In genomic region chr11:83382876-83383531, GRCm38 (mm10) we compare ENCODE assay signal across 20 mouse cellular contexts. TPM values are rescaled to one million over a fixed set of nuclear protein-coding genes. Genes with fewer than 3 reads are reported as not detected.
A peak's percentile ranks its signal among the peaks of the same experiment; 100 is the strongest.
DNase-seq lines count a peak whose midpoint lies in the region; ATAC-seq and TF ChIP-seq lines count a peak whose summit lies in the region.
"Had no signal": no experiment of that assay in that cellular context is flagged by ENCODE, and none has a peak within 500 bp of the region (broad histone marks: within the 10 kb centered on the region; RNA-seq: fewer than 3 reads in every experiment).

No protein-coding gene starts in this region.

- H3K4me1 ChIP-seq in hindbrain, embryonic 12.5 days = peaks cover 12% of the 10 kb centered on the region
- H3K4me1 ChIP-seq in hindbrain, embryonic 16.5 days (ENCODE audit: control insufficient read depth, insufficient read depth, low read depth, low read length) = no peaks in the 10 kb centered on the region
- peaks cover 15% of the 10 kb centered on the region for H3K4me1 ChIP-seq in forebrain, embryonic 15.5 days
- peaks cover 17% of the 10 kb centered on the region for H3K4me1 ChIP-seq in olfactory bulb, adult 2 months (ENCODE audit: control insufficient read depth, insufficient read depth, low read length)
- H3K4me1 ChIP-seq: embryonic facial prominence, embryonic 15.5 days had no signal

- no peak for TF ChIP-seq CTCF in olfactory bulb, adult 2 months (IDR thresholded peaks at IDR 0.05; ENCODE audit: insufficient read depth, low read depth, low read length)

- 0 out of 2 replicates have a peak overlapping the region, but pooled peaks have one; percentile 23 for H3K27ac ChIP-seq in hindbrain, embryonic 12.5 days
- H3K27ac ChIP-seq in hindbrain, embryonic 16.5 days (ENCODE audit: low read depth, low read length) = no peak overlapping the region
- peak overlapping the region; percentile 70 for H3K27ac ChIP-seq in forebrain, embryonic 15.5 days (replicated peaks)
- H3K27ac ChIP-seq in olfactory bulb, adult 2 months (ENCODE audit: insufficient read depth, low read depth, low read length) = peak overlapping the region; percentile 86
- H3K27ac ChIP-seq: embryonic facial prominence, embryonic 15.5 days had no signal

- no peak for ATAC-seq in hindbrain, embryonic 12.5 days (ENCODE audit: low FRiP score)
- ATAC-seq in hindbrain, embryonic 16.5 days = no peak
- ATAC-seq in forebrain, embryonic 15.5 days (replicated peaks) = 0 out of 2 replicates have a peak, but pooled peaks have one; percentile 53
- no peak for ATAC-seq in cerebellum, adult (ENCODE audit: insufficient number of reproducible peaks, low FRiP score, low TSS enrichment)
- ATAC-seq: CD4-positive, CD25-positive, alpha-beta regulatory T cell, adult 4 months; inflammation-experienced regulatory T-cells, adult 6 months had no signal

- no peak overlapping the region for H3K4me3 ChIP-seq in hindbrain, embryonic 12.5 days
- no peak overlapping the region for H3K4me3 ChIP-seq in hindbrain, embryonic 16.5 days (ENCODE audit: low read length)
- H3K4me3 ChIP-seq in forebrain, embryonic 15.5 days = no peak overlapping the region
- H3K4me3 ChIP-seq in olfactory bulb, adult 2 months (ENCODE audit: insufficient read depth, low read depth, low read length) = no peak overlapping the region
- H3K4me3 ChIP-seq: embryonic facial prominence, embryonic 15.5 days had no signal

- 43% methylated on average over 9 of the region's 9 CpGs for WGBS in hindbrain, embryonic 12.5 days
- WGBS in hindbrain, embryonic 16.5 days = 36% methylated on average over 9 of the region's 9 CpGs
- 38% methylated on average over 9 of the region's 9 CpGs for WGBS in forebrain, embryonic 15.5 days
- 15% methylated on average over 9 of the region's 9 CpGs for WGBS in olfactory bulb, adult 2 months

- H3K27me3 ChIP-seq in hindbrain, embryonic 12.5 days = no peaks in the 10 kb centered on the region
- H3K27me3 ChIP-seq in hindbrain, embryonic 16.5 days (replicated peaks; ENCODE audit: control insufficient read depth, insufficient read depth, low read length) = no peaks in the 10 kb centered on the region
- no peaks in the 10 kb centered on the region for H3K27me3 ChIP-seq in forebrain, embryonic 15.5 days
- H3K27me3 ChIP-seq: embryonic facial prominence, embryonic 15.5 days had no signal

- H3K36me3 ChIP-seq in hindbrain, embryonic 12.5 days = peaks cover 2% of the 10 kb centered on the region; the same call in 1 of the 2 replicates
- peaks cover 2% of the 10 kb centered on the region for H3K36me3 ChIP-seq in hindbrain, embryonic 16.5 days (ENCODE audit: control insufficient read depth, insufficient read depth, low read length)
- H3K36me3 ChIP-seq in forebrain, embryonic 15.5 days = 0 out of 2 replicates have a peak, but pooled peaks cover 6% of the 10 kb centered on the region

- no peak overlapping the region for H3K9ac ChIP-seq in hindbrain, embryonic 12.5 days
- no peak overlapping the region for H3K9ac ChIP-seq in hindbrain, embryonic 16.5 days (ENCODE audit: low read depth, low read length)
- H3K9ac ChIP-seq in forebrain, embryonic 15.5 days (replicated peaks) = no peak overlapping the region
- H3K9ac ChIP-seq: embryonic facial prominence, embryonic 15.5 days had no signal

- no peak for TF ChIP-seq POLR2A in olfactory bulb, adult 2 months (IDR thresholded peaks at IDR 0.05; ENCODE audit: insufficient read depth, low read depth, low read length)

- peak; percentile 23 for DNase-seq in retina, embryonic 14.5 days (ENCODE audit: low spot score)
- DNase-seq in retina, postnatal 1 day = no peak
- DNase-seq in right cerebral cortex, postnatal 4 days = no peak
- DNase-seq: gastrocnemius, postnatal 14 days; heart, postnatal 14 days; kidney, adult 8-10 months; layer of hippocampus, postnatal 36 days; left cerebral cortex, postnatal 4 days; lung, adult 18-20 months had no signal

- no peak overlapping the region for H3K4me2 ChIP-seq in hindbrain, embryonic 12.5 days (replicated peaks)
- H3K4me2 ChIP-seq in hindbrain, embryonic 16.5 days (ENCODE audit: low read length) = no peak overlapping the region
- H3K4me2 ChIP-seq in forebrain, embryonic 15.5 days (replicated peaks) = no peak overlapping the region
- H3K4me2 ChIP-seq: embryonic facial prominence, embryonic 15.5 days had no signal

- H3K9me3 ChIP-seq in hindbrain, embryonic 12.5 days (replicated peaks) = no peaks in the 10 kb centered on the region
- no peaks in the 10 kb centered on the region for H3K9me3 ChIP-seq in hindbrain, embryonic 16.5 days (ENCODE audit: control insufficient read depth, low read length)
- H3K9me3 ChIP-seq in forebrain, embryonic 15.5 days = no peaks in the 10 kb centered on the region
- H3K9me3 ChIP-seq: embryonic facial prominence, embryonic 15.5 days; G1E had no signal

RNA-seq across cellular contexts. Expression of gene Rasl10b, which starts 25.9 kb away (rescaled TPM):
- 16.8 and 17.7 TPM in 2 replicates for polyA plus RNA-seq in hindbrain, embryonic 12.5 days (2016; fragmentation: Nextera tagmentation; extraction: Ambion mirVana)
- polyA plus RNA-seq in hindbrain, embryonic 16.5 days (2015; fragmentation: Nextera tagmentation; extraction: Ambion mirVana) = 15.1 and 32.7 TPM in 2 replicates
- polyA plus RNA-seq in forebrain, embryonic 15.5 days (2015; fragmentation: Nextera tagmentation; extraction: Ambion mirVana) = 27.2 and 29.6 TPM in 2 replicates
- polyA plus RNA-seq in olfactory bulb, adult 2 months (2012; ENCODE audit: insufficient read depth, insufficient read length, low replicate concordance, missing spikeins) = 96.6 TPM in 1 of 2 replicates, not detected in the other
- polyA plus RNA-seq: CD4-positive, CD25-positive, alpha-beta regulatory T cell, adult 4 months; inflammation-experienced regulatory T-cells, adult 6 months had no signal

RNA-seq across cellular contexts. Expression of gene Gas2l2, which starts 46.3 kb away (rescaled TPM):
- polyA plus RNA-seq in hindbrain, embryonic 12.5 days (2016; fragmentation: Nextera tagmentation; extraction: Ambion mirVana) = 0.59 and 0.76 TPM in 2 replicates
- polyA plus RNA-seq in hindbrain, embryonic 16.5 days (2015; fragmentation: Nextera tagmentation; extraction: Ambion mirVana) = 0.92 and 1.2 TPM in 2 replicates
- polyA plus RNA-seq in forebrain, embryonic 15.5 days (2015; fragmentation: Nextera tagmentation; extraction: Ambion mirVana) = 0.69 and 0.80 TPM in 2 replicates
- polyA plus RNA-seq in olfactory bulb, adult 2 months (2012; ENCODE audit: insufficient read depth, insufficient read length, low replicate concordance, missing spikeins) = not detected in 2 replicates
- polyA plus RNA-seq: CD4-positive, CD25-positive, alpha-beta regulatory T cell, adult 4 months; frontal cortex, adult 2 months; G1E; inflammation-experienced regulatory T-cells, adult 6 months; liver, adult 2 months had no signal

RNA-seq across cellular contexts. Expression of gene 1700020L24Rik, which starts 54.5 kb away (rescaled TPM):
- polyA plus RNA-seq in hindbrain, embryonic 12.5 days (2016; fragmentation: Nextera tagmentation; extraction: Ambion mirVana) = 0.30 and 0.45 TPM in 2 replicates
- 0.50 and 0.56 TPM in 2 replicates for polyA plus RNA-seq in hindbrain, embryonic 16.5 days (2015; fragmentation: Nextera tagmentation; extraction: Ambion mirVana)
- 0.22 and 0.36 TPM in 2 replicates for polyA plus RNA-seq in forebrain, embryonic 15.5 days (2015; fragmentation: Nextera tagmentation; extraction: Ambion mirVana)
- not detected in 2 replicates for polyA plus RNA-seq in olfactory bulb, adult 2 months (2012; ENCODE audit: insufficient read depth, insufficient read length, low replicate concordance, missing spikeins)
- polyA plus RNA-seq: G1E; liver, adult 2 months had no signal
